Mouse (Mus musculus) testis, adult 2 months (tissue): Measurements from ENCODE around the gene Zfp799.

ENCODE experiments used
- CTCF ChIP-seq: fragments of 200-500 bp; IDR thresholded peaks from 2 replicates; pipeline ENCODE4 v1.5.1; 2012; ENCODE audit warnings: low read depth, mild to moderate bottlenecking, inconsistent platforms, low read length, moderate library complexity; ENCODE audit not compliant: control insufficient read depth, insufficient read depth, insufficient replicate concordance
- POLR2A ChIP-seq: fragments of 200-500 bp; IDR thresholded peaks from 2 replicates; pipeline ENCODE4 v1.6.1; 2012; ENCODE audit warnings: low read depth, mild to moderate bottlenecking, inconsistent platforms, low read length, moderate library complexity; ENCODE audit not compliant: control insufficient read depth

DNA sequence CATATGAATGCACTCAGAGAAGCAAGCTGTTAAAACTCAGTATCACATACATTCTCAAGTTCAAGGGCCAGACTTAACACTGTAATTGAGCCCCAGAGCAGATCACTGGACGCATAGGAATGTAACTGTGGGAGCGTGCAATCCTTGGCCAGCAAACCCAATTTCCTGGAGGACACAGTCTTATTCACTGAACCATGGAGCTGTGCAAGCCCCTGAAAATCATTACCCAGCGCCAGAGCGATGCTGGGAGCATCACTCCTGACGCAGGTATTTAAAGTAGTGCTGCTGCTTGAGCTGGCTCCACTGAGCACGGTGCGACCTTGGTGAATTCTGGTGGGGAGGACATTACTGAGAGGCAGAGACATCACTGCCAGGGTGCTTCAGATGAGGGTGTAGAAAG is 15.9 kb downstream of the Zfp799 start:
- TF ChIP-seq CTCF (no peak), POLR2A (no peak)
